Mouse (Mus musculus): ENCODE results near the gene Cep290.

Cep290 gene

GRCm38 (mm10) chr10:100590323-100590722, 103.0 kb downstream of the Cep290 start, which contains the start of the genes 4930430F08Rik and 1700017N19Rik:
TSS of gene 4930430F08Rik (minus strand) at chr10:100590423.
TSS of gene 1700017N19Rik (plus strand) at chr10:100590484.
- DNase-seq (ENCODE audit: low spot score in 2 of 2), result no peak

- DNase-seq (ENCODE audit: low spot score in 2 of 2), result no peak
Observed at GRCm38 (mm10) chr10:100598339-100598738, 111.0 kb downstream of the Cep290 start.

- no peak for DNase-seq (ENCODE audit: low spot score in 2 of 2)
Observed at GRCm38 (mm10) chr10:100603511-100603910, 116.2 kb downstream of the Cep290 start.

GRCm38 (mm10) chr10:100604254-100604653, 116.9 kb downstream of the Cep290 start:
- DNase-seq (ENCODE audit: low spot score in 2 of 2), result no peak

- DNase-seq (ENCODE audit: low spot score in 2 of 2), result peak in 1 of 2 experiments; percentile 5
Observed at GRCm38 (mm10) chr10:100617233-100617903, 130.0 kb downstream of the Cep290 start.

- DNase-seq (ENCODE audit: low spot score in 2 of 2), result no peak
Observed at GRCm38 (mm10) chr10:100619474-100619873, 132.1 kb downstream of the Cep290 start.

- no peak for DNase-seq (ENCODE audit: low spot score in 2 of 2)
Observed at GRCm38 (mm10) chr10:100620040-100620439, 132.7 kb downstream of the Cep290 start.

- no peak for DNase-seq (ENCODE audit: low spot score in 2 of 2)
Observed at GRCm38 (mm10) chr10:100622494-100622893, 135.1 kb downstream of the Cep290 start.
